Mouse (Mus musculus) myocyte (in vitro differentiated cells): ENCODE measurements around the gene Ppil6.
A peak's percentile ranks its signal among the peaks of the same experiment; 100 is the strongest.

ENCODE experiments used
- E2F4 ChIP-seq: IDR thresholded peaks from one replicate; pipeline ENCODE4 v1.6.1; 2011; ENCODE audit warnings: mild to moderate bottlenecking, control low read depth, moderate library complexity; ENCODE audit not compliant: insufficient read depth
- MAX ChIP-seq: IDR thresholded peaks from one replicate; pipeline ENCODE4 v1.6.1; 2011; ENCODE audit warnings: low read depth, mild to moderate bottlenecking, control low read depth
- MYOD1 ChIP-seq, 3 experiments: IDR thresholded peaks; one replicate each; pipeline ENCODE4 v1.6.1; 2011; ENCODE audit warnings: control low read depth in 2 of 3, low read depth in 2 of 3, mild to moderate bottlenecking in 2 of 3, moderate library complexity in 1 of 3; ENCODE audit not compliant: insufficient read length in 2 of 3, control insufficient read depth in 1 of 3
- MYOG ChIP-seq, 3 experiments: IDR thresholded peaks; one replicate each; pipeline ENCODE4 v1.6.1; 2011; ENCODE audit warnings: control low read depth in 2 of 3, low read depth in 2 of 3, mild to moderate bottlenecking in 2 of 3; ENCODE audit not compliant: insufficient read length in 2 of 3, control insufficient read depth in 1 of 3, insufficient read depth in 1 of 3
- POLR2A ChIP-seq: IDR thresholded peaks from one replicate; pipeline ENCODE4 v1.6.1; 2011; ENCODE audit warnings: low read depth, mild to moderate bottlenecking, control low read depth, moderate library complexity; ENCODE audit not compliant: insufficient read length
- POLR2AphosphoS2 ChIP-seq: IDR thresholded peaks from one replicate; pipeline ENCODE4 v1.6.1; 2011; ENCODE audit warnings: low read depth, control low read depth; ENCODE audit not compliant: insufficient read length

GRCm38 (mm10) chr10:41474981-41475391 lies 15.3 kb upstream of the Ppil6 start:
- TF ChIP-seq POLR2A, result no peak
- TF ChIP-seq MAX, result no peak
- TF ChIP-seq POLR2AphosphoS2, result no peak
- TF ChIP-seq MYOD1 (IDR thresholded peaks at IDR 0.05; ENCODE audit: control insufficient read depth in 1 of 3, insufficient read length in 2 of 3, low read depth in 2 of 3), result peak in 2 of 3 experiments; percentile 21 to 30
- no peak for TF ChIP-seq E2F4
- TF ChIP-seq MYOG (IDR thresholded peaks at IDR 0.05; ENCODE audit: control insufficient read depth in 1 of 3, insufficient read depth in 1 of 3, insufficient read length in 2 of 3, low read depth in 2 of 3), result peak in 1 of 3 experiments; percentile 63
